22 mouse cellular contexts compared by ENCODE assay signal in the genomic region with DNA sequence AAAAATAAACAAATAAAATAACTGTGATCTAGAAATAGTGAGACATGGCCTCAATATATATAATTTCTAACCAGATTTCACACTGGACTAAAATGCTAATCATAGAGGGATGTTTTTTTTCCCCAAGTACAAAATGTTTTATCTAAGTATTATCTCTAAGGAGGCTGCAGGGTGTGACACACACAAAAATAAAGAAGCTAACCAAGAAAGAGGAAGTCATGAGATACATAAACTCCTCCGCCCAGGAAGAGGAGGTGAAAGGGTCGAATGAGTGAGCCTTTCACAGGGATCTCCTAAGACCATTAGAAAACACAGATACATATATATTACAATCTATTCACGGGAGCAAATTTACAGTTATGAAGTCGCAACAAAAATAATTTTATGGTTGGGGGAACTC.
A peak's percentile ranks its signal among the peaks of the same experiment; 100 is the strongest.
DNase-seq lines count a peak whose midpoint lies in the region; ATAC-seq and TF ChIP-seq lines count a peak whose summit lies in the region.
"Had no signal": no experiment of that assay in that cellular context is flagged by ENCODE, and none has a peak within 500 bp of the region (broad histone marks: within the 10 kb centered on the region; RNA-seq: fewer than 3 reads in every experiment).

No protein-coding gene starts in this region.

- no peak for DNase-seq in gastrocnemius, adult 2 months
- DNase-seq in gastrocnemius, postnatal 14 days: no peak
- peak in 1 of 2 experiments; percentile 15 for DNase-seq in spleen, adult 2 months (ENCODE audit: low read depth in 1 of 2, low spot score in 2 of 2)
- DNase-seq in spleen, postnatal 4 days (ENCODE audit: low spot score in 2 of 2): no peak
- DNase-seq in urinary bladder, postnatal 4 days (ENCODE audit: low spot score in 2 of 2): no peak
- DNase-seq in gastrocnemius, adult 18-20 months (ENCODE audit: low spot score): no peak
- no peak for DNase-seq in retina, postnatal 1 day
- DNase-seq: adrenal gland, postnatal 36 days; cerebellum, postnatal 25 days; forebrain, postnatal 0 days; gastrocnemius, postnatal 36 days; kidney, postnatal 14 days; layer of hippocampus, adult 9-11 months; right cerebral cortex, postnatal 14 days; thymus, adult 2 months had no signal

- WGBS in spleen, adult 2 months: 26% methylated on average over 4 of the region's 4 CpGs

- peaks cover 3% of the 10 kb centered on the region; the same call in 1 of the 2 replicates for H3K4me1 ChIP-seq in spleen, adult 2 months (ENCODE audit: control insufficient read depth, insufficient read depth, insufficient read length)
- H3K4me1 ChIP-seq: heart, embryonic 13.5 days; hindbrain, embryonic 10.5 days; lung, embryonic 15.5 days; midbrain, embryonic 13.5 days had no signal

- H3K27ac ChIP-seq in gastrocnemius, adult 2 months: peak overlapping the region; percentile 57; the same call in 1 of the 2 replicates
- peak overlapping the region; percentile 54 for H3K27ac ChIP-seq in spleen, adult 2 months (ENCODE audit: insufficient read depth, low read length)
- H3K27ac ChIP-seq: heart, embryonic 13.5 days; hindbrain, embryonic 10.5 days; lung, embryonic 15.5 days; midbrain, embryonic 13.5 days had no signal

- no peak for TF ChIP-seq CTCF in gastrocnemius, adult 2 months (IDR thresholded peaks at IDR 0.05)
- TF ChIP-seq CTCF in spleen, adult 2 months (IDR thresholded peaks at IDR 0.05; ENCODE audit: extremely low read depth, insufficient read depth, insufficient read length, insufficient replicate concordance): no peak

- TF ChIP-seq POLR2A in spleen, adult 2 months (IDR thresholded peaks at IDR 0.05; ENCODE audit: low read depth, low read length): no peak

- intact Hi-C loops in gastrocnemius, adult 2 months (cut with DNase I): no loop called here
- intact Hi-C loops in gastrocnemius, postnatal 14 days (cut with DNase I; ENCODE audit: low total_unique reads): no loop called here

- no peak overlapping the region for H3K4me3 ChIP-seq in gastrocnemius, adult 2 months
- H3K4me3 ChIP-seq in spleen, adult 2 months (ENCODE audit: extremely low read depth, insufficient read depth, insufficient read length): no peak overlapping the region
- H3K4me3 ChIP-seq: heart, embryonic 13.5 days; hindbrain, embryonic 10.5 days; lung, embryonic 15.5 days; midbrain, embryonic 13.5 days had no signal

- H3K36me3 ChIP-seq in spleen, adult 2 months (ENCODE audit: control insufficient read depth, insufficient read depth, low read length): no peaks in the 10 kb centered on the region
- H3K36me3 ChIP-seq: heart, embryonic 13.5 days; hindbrain, embryonic 10.5 days; lung, embryonic 15.5 days; midbrain, embryonic 13.5 days had no signal

- peak; percentile 73 for ATAC-seq in granulocyte monocyte progenitor cell, adult 5-6 weeks (replicated peaks; ENCODE audit: poor library complexity, severe bottlenecking)
- ATAC-seq: activated CD4-positive, CD25-positive, alpha-beta regulatory T cell, adult 4 months; forebrain, postnatal 0 days; inflammation-experienced regulatory T-cells, adult 6 months; midbrain, embryonic 13.5 days had no signal

- H3K27me3 ChIP-seq in spleen, adult 2 months (ENCODE audit: control insufficient read depth, insufficient read depth, low read length): no peaks in the 10 kb centered on the region
- H3K27me3 ChIP-seq: heart, embryonic 13.5 days; lung, embryonic 15.5 days; midbrain, embryonic 13.5 days had no signal
